In the genomic region with DNA sequence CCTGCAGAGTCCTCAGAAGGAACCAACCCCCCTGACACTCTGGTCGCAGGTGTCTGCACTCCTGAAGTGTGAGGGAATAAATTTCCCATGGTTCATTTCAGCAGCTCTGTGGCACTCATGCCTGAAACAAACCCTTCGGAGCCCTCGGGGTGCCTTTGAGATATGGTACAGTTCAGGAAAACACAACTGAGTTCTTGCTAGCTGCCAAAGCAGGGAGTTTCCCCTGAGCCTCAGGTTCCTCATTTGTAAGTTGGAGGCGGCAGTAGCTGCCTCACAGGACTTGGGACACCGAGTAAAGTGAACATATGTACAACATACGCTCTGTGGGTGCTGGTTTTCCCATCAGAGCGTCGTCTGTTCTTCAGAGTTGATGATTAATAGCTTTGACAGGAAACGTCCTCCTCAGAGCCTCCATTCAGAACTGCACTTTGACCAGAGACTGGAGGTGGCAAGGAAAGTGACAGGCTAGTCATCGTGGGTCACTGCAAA, we compare ENCODE assay signal across 10 mouse cellular contexts. TPM values are rescaled to one million over a fixed set of nuclear protein-coding genes. Genes with fewer than 3 reads are reported as not detected.
DNase-seq lines count a peak whose midpoint lies in the region; ATAC-seq and TF ChIP-seq lines count a peak whose summit lies in the region.
"Had no signal": no experiment of that assay in that cellular context is flagged by ENCODE, and none has a peak within 500 bp of the region (broad histone marks: within the 10 kb centered on the region; RNA-seq: fewer than 3 reads in every experiment).

No protein-coding gene starts in this region.

- ATAC-seq in intestine, embryonic 15.5 days, result peak; percentile 79
- no peak for ATAC-seq in liver, embryonic 14.5 days (ENCODE audit: insufficient read depth)
- no peak for ATAC-seq in stomach, embryonic 16.5 days (ENCODE audit: insufficient read depth, low FRiP score)
- ATAC-seq: forebrain, embryonic 16.5 days; hindbrain, postnatal 0 days had no signal

- H3K36me3 ChIP-seq in intestine, embryonic 15.5 days, result no peaks in the 10 kb centered on the region
- no peaks in the 10 kb centered on the region for H3K36me3 ChIP-seq in liver, embryonic 14.5 days (replicated peaks; ENCODE audit: control insufficient read depth, insufficient read depth, low read depth)
- H3K36me3 ChIP-seq in stomach, embryonic 16.5 days (ENCODE audit: control insufficient read depth, insufficient read depth, low read length), result no peaks in the 10 kb centered on the region

- peak overlapping the region; percentile 44 for H3K4me2 ChIP-seq in intestine, embryonic 15.5 days (replicated peaks)
- no peak overlapping the region; the same call in 1 of the 2 replicates for H3K4me2 ChIP-seq in liver, embryonic 14.5 days (ENCODE audit: low read depth)
- H3K4me2 ChIP-seq in stomach, embryonic 16.5 days (ENCODE audit: low read depth, low read length), result no peak overlapping the region

- peak overlapping the region; percentile 20; the same call in 1 of the 2 replicates for H3K9ac ChIP-seq in intestine, embryonic 15.5 days
- H3K9ac ChIP-seq in liver, embryonic 14.5 days (replicated peaks), result no peak overlapping the region
- peak overlapping the region; percentile 48; the same call in 1 of the 2 replicates for H3K9ac ChIP-seq in stomach, embryonic 16.5 days (ENCODE audit: low read length)

- no peaks in the 10 kb centered on the region for H3K9me3 ChIP-seq in intestine, embryonic 15.5 days
- H3K9me3 ChIP-seq in liver, embryonic 14.5 days (ENCODE audit: control insufficient read depth, low read length), result no peaks in the 10 kb centered on the region
- no peaks in the 10 kb centered on the region for H3K9me3 ChIP-seq in stomach, embryonic 16.5 days (replicated peaks; ENCODE audit: control insufficient read depth, low read length)

- peak in 1 of 2 experiments; percentile 22 for DNase-seq in layer of hippocampus, adult 2 months (ENCODE audit: low spot score in 2 of 2)
- no peak for DNase-seq in layer of hippocampus, adult 9-10 months (ENCODE audit: low spot score)
- DNase-seq in liver, embryonic 14.5 days (ENCODE audit: low read depth in 3 of 3, low spot score in 3 of 3), result peak in 1 of 3 experiments; percentile 32
- no peak for DNase-seq in embryo, embryonic 10.5 days (ENCODE audit: low spot score)
- DNase-seq in urinary bladder, postnatal 14 days (ENCODE audit: low spot score), result no peak
- DNase-seq in left cerebral cortex, adult 11 months (ENCODE audit: low spot score), result no peak

- H3K27ac ChIP-seq in layer of hippocampus, adult 2 months, result peak overlapping the region; percentile 49; the same call in 1 of the 2 replicates
- H3K27ac ChIP-seq in intestine, embryonic 15.5 days, result peak overlapping the region; percentile 87
- H3K27ac ChIP-seq in liver, embryonic 14.5 days, result peak overlapping the region; percentile 37; the same call in 1 of the 2 replicates
- peak overlapping the region; percentile 33; the same call in 1 of the 2 replicates for H3K27ac ChIP-seq in stomach, embryonic 16.5 days (ENCODE audit: low read length)
- H3K27ac ChIP-seq: hindbrain, postnatal 0 days had no signal

- 36% methylated on average over 10 of the region's 10 CpGs for WGBS in intestine, embryonic 15.5 days
- WGBS in liver, embryonic 14.5 days (ENCODE audit: insufficient replicate concordance), result 7% methylated on average over 10 of the region's 10 CpGs
- WGBS in stomach, embryonic 16.5 days, result 33% methylated on average over 10 of the region's 10 CpGs

- no peak for TF ChIP-seq CTCF in layer of hippocampus, adult 2 months (conservative IDR thresholded peaks at IDR 0.05)
- no peak for TF ChIP-seq CTCF in liver, embryonic 14.5 days (IDR thresholded peaks at IDR 0.05; ENCODE audit: low read depth)

- H3K27me3 ChIP-seq in intestine, embryonic 15.5 days (replicated peaks), result no peaks in the 10 kb centered on the region
- no peaks in the 10 kb centered on the region for H3K27me3 ChIP-seq in liver, embryonic 14.5 days (ENCODE audit: control insufficient read depth, insufficient read depth, low read length)
- H3K27me3 ChIP-seq in stomach, embryonic 16.5 days (ENCODE audit: control insufficient read depth, insufficient read depth, low read length), result no peaks in the 10 kb centered on the region

- 0 out of 2 replicates have a peak, but pooled peaks cover 5% of the 10 kb centered on the region for H3K4me1 ChIP-seq in intestine, embryonic 15.5 days (replicated peaks)
- H3K4me1 ChIP-seq in liver, embryonic 14.5 days (replicated peaks; ENCODE audit: control insufficient read depth in 2 of 2, insufficient read depth in 2 of 2, low read length in 1 of 2), result peaks cover 7 to 21% of the 10 kb centered on the region in 2 experiments
- peaks cover 9% of the 10 kb centered on the region; the same call in 1 of the 2 replicates for H3K4me1 ChIP-seq in stomach, embryonic 16.5 days (ENCODE audit: control insufficient read depth, insufficient read depth, low read length)

- H3K4me3 ChIP-seq in layer of hippocampus, adult 2 months, result no peak overlapping the region
- no peak overlapping the region for H3K4me3 ChIP-seq in intestine, embryonic 15.5 days (replicated peaks)
- no peak overlapping the region for H3K4me3 ChIP-seq in liver, embryonic 14.5 days (ENCODE audit: insufficient read depth in 1 of 2, low read depth in 2 of 2, low read length in 2 of 2)
- H3K4me3 ChIP-seq in stomach, embryonic 16.5 days (replicated peaks; ENCODE audit: low read length), result no peak overlapping the region

- no peak for TF ChIP-seq EP300 in liver, embryonic 14.5 days (IDR thresholded peaks at IDR 0.05; ENCODE audit: low read depth)

RNA-seq across cellular contexts. Expression of a gene that starts 3.9 kb away (rescaled TPM):
- total RNA-seq in layer of hippocampus, adult 2 months (2021), result 10 to 100 TPM in 1 of 2 experiments, 1 to 10 TPM in 1; 8.8 to 10.9 TPM
- 30.9 and 33.8 TPM in 2 replicates for polyA plus RNA-seq in intestine, embryonic 15.5 days (2015; fragmentation: Nextera tagmentation; extraction: Ambion mirVana)
- 6.1 and 7.5 TPM in 2 replicates for polyA plus RNA-seq in liver, embryonic 14.5 days (2012; rRNA removed)
- 12.5 and 14.2 TPM in 2 replicates for polyA plus RNA-seq in liver, embryonic 14.5 days (2014; fragmentation: Nextera tagmentation; extraction: Ambion mirVana)
- 22.6 and 23.0 TPM in 2 replicates for polyA plus RNA-seq in stomach, embryonic 16.5 days (2015; fragmentation: Nextera tagmentation; extraction: Ambion mirVana)

RNA-seq across cellular contexts. Expression of a gene that starts 8.1 kb away (rescaled TPM):
- 1 to 10 TPM; 6.1 to 8.2 TPM for total RNA-seq in layer of hippocampus, adult 2 months (2021)
- 3.6 and 4.2 TPM in 2 replicates for polyA plus RNA-seq in intestine, embryonic 15.5 days (2015; fragmentation: Nextera tagmentation; extraction: Ambion mirVana)
- polyA plus RNA-seq in liver, embryonic 14.5 days (2012; rRNA removed), result 1.5 and 2.4 TPM in 2 replicates
- 3.9 and 4.7 TPM in 2 replicates for polyA plus RNA-seq in liver, embryonic 14.5 days (2014; fragmentation: Nextera tagmentation; extraction: Ambion mirVana)
- 4.4 and 5.6 TPM in 2 replicates for polyA plus RNA-seq in stomach, embryonic 16.5 days (2015; fragmentation: Nextera tagmentation; extraction: Ambion mirVana)

RNA-seq across cellular contexts. Expression of a gene that starts 37.8 kb away (rescaled TPM):
- total RNA-seq in layer of hippocampus, adult 2 months (2021), result 1 to 10 TPM; 4.1 to 4.9 TPM
- polyA plus RNA-seq in intestine, embryonic 15.5 days (2015; fragmentation: Nextera tagmentation; extraction: Ambion mirVana), result 10.1 and 10.8 TPM in 2 replicates
- 1.7 and 2.2 TPM in 2 replicates for polyA plus RNA-seq in liver, embryonic 14.5 days (2012; rRNA removed)
- 2.5 and 3.4 TPM in 2 replicates for polyA plus RNA-seq in liver, embryonic 14.5 days (2014; fragmentation: Nextera tagmentation; extraction: Ambion mirVana)
- polyA plus RNA-seq in stomach, embryonic 16.5 days (2015; fragmentation: Nextera tagmentation; extraction: Ambion mirVana), result 11.6 and 13.3 TPM in 2 replicates

RNA-seq across cellular contexts. Expression of a gene that starts 56.6 kb away (rescaled TPM):
- 1 to 10 TPM; 3.6 to 4.2 TPM for total RNA-seq in layer of hippocampus, adult 2 months (2021)
- 7.3 and 8.9 TPM in 2 replicates for polyA plus RNA-seq in intestine, embryonic 15.5 days (2015; fragmentation: Nextera tagmentation; extraction: Ambion mirVana)
- polyA plus RNA-seq in liver, embryonic 14.5 days (2012; rRNA removed), result 7.1 and 10.9 TPM in 2 replicates
- 11.6 and 11.8 TPM in 2 replicates for polyA plus RNA-seq in liver, embryonic 14.5 days (2014; fragmentation: Nextera tagmentation; extraction: Ambion mirVana)
- 6.8 and 9.0 TPM in 2 replicates for polyA plus RNA-seq in stomach, embryonic 16.5 days (2015; fragmentation: Nextera tagmentation; extraction: Ambion mirVana)

Comparison
In these comparisons a context has a peak if more than half of its experiments do, and no peak if none do; other contexts are left out.
1. H3K27ac ChIP-seq: peak in every context shown above with its lines; median percentile 87 in intestine, embryonic 15.5 days; 49 in layer of hippocampus, adult 2 months; 37 in liver, embryonic 14.5 days; 33 in stomach, embryonic 16.5 days.